Mouse (Mus musculus) kidney, postnatal 4 days (tissue): ENCODE measurements around the gene Taok1.

ENCODE experiments used
- DNase-seq, 2 experiments: peaks; one replicate each; pipeline ENCODE4 v3.0.0; 2021; ENCODE audit warnings: mixed read lengths in 2 of 2

Gene Taok1

DNA sequence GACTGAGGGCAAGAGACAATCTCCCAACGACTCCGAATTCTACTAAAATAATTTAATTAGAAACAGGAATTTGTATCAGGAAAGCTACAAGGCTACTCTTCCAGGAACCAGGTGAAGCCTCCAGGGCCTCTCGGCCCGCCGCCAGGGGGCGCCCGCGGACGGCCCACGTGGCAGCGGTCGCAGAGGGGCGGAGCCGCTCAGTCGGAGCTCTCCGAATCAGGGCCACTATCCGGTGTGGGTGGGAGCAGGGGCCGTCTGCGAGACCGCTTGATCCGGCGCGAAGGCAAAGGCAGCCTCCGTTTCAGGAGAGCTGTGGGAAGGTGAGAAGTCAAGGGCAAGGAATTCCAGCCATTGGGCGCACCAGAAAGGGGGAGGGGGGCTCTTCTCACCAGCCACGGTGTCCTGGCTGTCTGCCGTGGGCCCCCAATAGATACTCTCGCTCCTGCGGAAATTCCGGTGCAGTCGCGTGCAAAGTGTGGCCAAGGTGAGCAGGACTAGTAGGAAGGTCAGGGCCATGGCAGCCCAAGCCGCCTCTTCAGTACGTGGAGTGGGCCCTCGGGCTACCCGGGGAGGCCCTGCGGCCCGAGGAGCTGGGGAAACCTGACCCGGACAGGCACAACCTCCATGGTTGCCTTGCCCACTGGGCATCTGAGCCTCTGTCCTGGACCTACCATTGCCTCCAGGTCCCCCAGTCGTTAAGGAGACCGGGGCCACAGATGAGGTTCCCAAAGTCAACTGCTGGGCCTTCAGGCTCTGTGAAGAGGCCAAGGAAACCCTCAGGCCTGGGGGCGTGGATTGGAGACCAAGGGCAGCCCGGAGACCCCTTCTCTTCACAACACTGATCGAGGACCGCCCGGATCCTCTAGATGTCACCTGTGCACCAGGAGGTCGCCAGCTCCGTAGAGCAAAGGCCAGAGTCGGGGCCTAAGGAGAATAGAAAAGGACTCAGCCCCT is 99.3 kb downstream of the Taok1 start:
- DNase-seq = peak; percentile 91 to 95

DNA sequence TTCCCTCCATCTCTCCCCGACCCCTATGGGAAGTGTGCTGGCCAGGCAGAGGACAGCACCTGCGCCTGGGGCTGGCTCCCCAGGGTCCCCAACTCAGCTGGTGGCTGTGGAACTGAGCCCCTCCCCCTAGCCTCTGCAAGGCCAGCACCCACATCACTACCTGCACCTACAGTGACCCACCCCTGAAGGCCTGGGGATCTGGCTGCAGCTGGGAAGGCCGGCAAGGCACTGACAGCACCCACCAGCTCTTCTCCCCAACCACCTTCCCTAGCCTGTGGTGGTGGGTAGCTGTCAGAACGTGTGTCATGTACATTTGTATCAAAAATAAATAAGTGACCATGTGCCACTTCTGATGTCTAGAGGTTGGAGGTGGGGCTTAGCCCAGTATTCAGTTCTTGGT is 100.2 kb downstream of the Taok1 start:
- DNase-seq = peak in 1 of 2 experiments; percentile 3

DNA sequence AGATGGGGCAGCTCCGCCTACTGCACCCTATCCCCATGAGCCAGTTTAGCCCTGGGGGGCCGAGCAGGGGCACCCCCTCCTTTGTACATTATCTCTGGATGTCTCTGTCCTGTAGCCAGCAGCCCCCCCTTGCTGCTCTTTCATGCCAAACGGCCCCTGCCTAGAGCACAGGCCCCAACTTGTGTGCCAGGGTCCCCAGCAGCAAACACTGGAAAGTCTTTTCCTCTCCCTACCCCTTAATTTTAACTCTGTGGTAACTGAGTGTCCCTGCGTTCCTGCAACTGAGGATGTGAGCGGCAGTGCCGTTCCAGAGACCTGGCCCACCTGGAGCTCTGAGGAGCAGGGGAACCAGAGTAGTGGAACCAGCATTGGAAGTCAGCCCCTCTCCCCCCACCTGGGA is 100.7 kb downstream of the Taok1 start:
- DNase-seq = peak in 1 of 2 experiments; percentile 4

DNA sequence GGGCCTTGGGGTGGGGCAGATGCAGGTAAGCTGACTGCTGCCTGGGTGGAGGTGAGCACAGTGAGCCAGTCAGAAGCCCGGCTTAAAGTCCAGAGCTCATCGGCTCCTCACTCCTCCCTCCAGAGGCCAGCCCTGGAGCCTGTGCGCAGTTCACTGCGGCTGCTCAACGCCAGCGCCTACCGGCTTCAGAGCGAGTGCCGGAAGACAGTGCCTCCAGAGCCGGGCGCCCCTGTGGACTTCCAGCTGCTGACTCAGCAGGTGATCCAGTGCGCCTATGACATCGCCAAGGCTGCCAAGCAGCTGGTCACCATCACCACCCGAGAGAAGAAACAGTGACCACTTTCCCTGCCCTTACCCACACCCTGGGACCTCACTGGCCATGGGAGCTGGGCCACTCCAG is 101.3 kb downstream of the Taok1 start:
- DNase-seq = peak in 1 of 2 experiments; percentile 61

DNA sequence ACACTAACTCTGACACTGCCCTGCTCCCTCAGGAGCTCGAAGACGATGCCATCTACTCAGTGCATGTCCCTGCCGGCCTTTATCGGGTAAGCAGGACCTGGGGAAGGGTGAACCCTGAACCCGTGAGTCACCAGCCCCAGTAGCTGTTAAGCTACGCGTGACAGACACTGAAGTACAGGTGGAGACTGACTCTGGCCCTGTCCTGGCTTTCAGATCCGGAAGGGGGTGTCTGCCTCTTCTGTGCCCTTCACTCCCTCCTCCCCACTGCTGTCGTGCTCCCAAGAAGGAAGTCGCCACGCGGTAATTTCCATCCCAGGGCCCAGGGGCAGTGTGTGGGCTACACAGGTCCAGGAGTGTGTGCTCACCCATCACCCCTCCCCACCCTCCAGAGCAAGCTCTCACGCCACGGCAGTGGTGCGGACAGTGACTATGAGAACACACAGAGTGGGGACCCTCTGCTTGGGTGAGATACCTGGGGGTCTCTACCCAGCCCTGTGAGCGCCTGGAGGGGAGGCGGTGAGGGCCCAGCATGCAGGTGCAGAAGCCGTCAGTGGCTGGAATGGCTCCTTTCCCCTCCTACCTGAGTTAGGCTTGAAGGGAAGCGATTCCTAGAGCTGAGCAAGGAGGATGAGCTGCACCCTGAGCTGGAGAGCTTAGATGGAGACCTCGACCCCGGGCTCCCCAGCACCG is 102.2 kb downstream of the Taok1 start:
- DNase-seq = peak in 1 of 2 experiments; percentile 16

DNA sequence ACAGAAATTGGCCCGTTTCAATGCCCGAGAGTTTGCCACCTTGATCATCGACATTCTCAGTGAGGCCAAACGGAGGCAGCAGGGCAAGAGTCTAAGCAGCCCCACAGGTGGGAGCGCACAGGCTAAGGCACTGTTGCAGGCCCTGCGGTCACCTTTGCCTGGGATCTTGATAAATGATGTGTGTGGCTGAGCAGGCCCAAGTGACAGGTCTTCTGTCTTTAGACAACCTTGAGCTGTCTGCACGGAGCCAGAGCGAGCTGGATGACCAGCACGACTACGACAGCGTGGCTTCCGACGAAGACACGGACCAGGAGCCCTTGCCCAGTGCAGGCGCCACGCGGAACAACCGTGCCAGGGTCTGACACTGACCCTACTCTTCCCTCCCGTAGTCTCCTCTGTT is 103.2 kb downstream of the Taok1 start:
- peak in 1 of 2 experiments; percentile 7 for DNase-seq

DNA sequence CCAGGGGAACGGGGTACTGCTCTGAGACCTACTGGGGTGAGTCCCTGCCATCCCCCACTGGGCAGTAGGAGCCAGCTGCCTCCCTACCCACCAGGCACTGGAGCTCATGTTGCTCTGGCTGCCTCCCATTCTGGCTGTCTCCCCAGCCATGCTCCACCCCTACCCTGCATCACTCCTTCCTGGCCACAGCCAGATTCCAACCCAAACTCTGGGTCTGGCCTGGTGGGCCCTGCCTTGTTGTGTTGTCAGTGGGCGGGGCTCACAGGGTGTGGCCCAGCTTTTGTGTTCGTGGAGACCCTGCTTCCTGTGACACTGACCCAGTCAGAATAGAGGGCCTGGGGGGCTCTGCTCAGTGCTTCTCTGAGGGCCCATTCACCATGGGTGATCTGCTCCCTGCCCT is 104.1 kb downstream of the Taok1 start:
- peak in 1 of 2 experiments; percentile 53 for DNase-seq

DNA sequence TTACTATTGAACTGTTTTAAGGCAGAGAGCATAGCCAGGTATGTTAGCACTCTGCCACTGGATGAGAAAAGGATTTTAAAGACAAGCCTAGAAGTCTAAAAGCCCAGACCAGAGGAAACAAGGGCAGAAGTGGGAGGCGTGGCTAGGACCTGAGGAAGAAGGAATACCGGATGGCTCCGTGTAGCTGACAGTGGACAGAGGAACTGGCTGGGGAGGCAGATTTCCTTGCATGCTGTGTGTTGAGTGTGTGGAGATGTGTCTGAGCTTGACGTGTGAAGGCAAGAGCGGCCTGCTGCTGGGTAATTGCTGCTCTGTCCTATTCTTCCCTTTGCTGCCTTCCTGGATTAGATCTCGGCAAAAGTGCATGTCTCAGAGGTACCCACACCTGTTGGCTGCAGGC is 105.1 kb downstream of the Taok1 start:
- DNase-seq = no peak

DNA sequence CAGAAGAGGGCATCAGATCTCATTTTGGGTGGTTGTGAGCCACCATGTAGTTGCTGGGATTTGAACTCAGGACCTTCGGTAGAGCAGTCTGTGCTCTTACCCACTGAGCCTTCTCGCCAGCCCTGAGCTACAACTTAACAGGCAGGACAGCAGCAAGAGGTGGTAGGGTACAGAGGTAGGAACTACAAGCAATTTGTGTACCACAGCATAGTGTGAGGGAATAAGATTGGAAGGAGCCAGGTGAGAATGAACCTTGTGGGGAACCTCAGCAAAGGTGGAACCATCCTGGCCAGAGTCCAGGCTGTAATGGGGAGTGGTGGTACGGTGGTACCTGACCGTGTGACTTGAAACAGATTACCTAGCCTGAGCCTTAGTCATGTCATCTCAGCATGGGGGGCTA is 105.6 kb downstream of the Taok1 start:
- DNase-seq = peak in 1 of 2 experiments; percentile 1

DNA sequence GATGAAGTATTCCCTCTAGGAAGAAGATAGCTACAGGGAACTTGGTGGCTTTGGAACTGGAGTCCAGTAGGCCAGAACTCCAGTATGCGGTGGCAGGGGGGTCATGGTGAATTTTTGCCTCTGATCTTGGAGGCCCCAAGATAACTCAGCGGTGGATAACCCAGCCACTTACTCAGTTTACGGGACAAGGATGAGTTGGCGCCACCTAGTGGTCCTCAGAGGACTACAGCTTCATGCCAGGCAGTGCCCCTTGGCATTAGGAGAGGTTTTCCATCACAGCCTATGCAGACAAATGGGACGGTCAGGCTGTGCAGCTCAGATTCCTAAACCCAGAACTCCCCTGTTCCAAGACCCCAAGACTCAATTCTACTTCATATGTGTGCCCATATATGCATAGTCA is 106.2 kb downstream of the Taok1 start:
- DNase-seq = peak; percentile 82 to 87

DNA sequence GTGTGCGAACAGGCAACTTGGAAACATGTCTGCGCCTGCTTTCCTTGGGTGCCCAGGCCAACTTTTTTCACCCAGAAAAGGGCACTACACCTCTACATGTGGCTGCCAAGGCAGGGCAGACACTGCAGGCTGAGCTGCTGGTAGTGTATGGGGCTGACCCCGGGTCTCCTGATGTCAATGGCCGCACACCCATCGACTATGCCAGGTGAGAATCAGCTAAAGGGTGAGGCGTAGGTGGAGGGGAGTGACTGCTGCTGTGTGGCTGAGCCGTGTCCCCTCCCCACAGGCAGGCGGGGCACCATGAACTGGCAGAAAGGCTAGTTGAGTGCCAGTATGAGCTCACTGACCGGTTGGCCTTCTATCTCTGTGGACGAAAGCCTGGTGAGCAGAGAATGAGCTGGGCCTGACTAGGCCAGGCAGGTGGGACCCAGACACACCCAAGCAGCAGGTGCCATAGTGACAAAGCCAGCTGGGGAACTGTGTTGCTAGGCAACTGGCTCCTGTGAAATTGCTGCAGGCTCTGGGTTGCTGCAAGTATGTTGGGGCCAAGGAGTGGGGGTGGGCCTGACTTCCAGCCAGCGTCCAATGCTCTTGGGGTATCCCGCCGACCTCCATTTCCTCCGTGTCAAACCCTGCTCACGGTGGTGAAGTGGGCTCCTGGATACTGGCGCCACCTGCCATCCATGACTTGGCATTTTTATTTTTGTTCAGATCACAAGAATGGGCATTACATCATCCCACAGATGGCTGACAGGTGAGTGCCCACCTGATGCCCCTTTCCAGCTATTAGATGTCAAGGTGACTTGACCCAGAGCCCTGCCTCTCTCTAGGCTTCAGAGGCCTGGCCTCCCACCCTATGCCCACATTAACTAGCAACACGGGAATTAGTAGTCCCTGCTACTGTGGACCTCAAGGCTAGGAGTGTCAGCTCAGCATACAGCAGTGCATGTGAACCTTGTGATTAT is 107.0 kb downstream of the Taok1 start:
- peak in 1 of 2 experiments; percentile 18 for DNase-seq

DNA sequence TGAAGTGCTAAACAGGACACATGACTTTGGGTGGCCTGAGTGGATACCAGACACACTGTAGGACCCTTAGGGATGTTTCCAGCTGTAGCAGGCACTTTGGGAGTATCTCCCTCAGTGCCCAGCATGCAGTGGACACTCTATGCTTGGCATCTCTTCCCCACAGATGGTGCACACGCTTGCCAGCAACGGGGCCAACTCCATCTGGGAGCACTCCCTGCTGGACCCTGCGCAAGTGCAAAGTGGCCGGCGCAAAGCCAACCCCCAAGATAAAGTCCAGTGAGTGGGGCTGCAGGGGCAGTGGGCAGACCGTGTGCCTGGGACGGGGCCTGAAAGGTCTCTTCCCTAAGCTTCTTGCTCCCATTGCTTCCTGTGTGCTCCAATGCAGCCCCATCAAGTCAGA is 108.3 kb downstream of the Taok1 start:
- no peak for DNase-seq

DNA sequence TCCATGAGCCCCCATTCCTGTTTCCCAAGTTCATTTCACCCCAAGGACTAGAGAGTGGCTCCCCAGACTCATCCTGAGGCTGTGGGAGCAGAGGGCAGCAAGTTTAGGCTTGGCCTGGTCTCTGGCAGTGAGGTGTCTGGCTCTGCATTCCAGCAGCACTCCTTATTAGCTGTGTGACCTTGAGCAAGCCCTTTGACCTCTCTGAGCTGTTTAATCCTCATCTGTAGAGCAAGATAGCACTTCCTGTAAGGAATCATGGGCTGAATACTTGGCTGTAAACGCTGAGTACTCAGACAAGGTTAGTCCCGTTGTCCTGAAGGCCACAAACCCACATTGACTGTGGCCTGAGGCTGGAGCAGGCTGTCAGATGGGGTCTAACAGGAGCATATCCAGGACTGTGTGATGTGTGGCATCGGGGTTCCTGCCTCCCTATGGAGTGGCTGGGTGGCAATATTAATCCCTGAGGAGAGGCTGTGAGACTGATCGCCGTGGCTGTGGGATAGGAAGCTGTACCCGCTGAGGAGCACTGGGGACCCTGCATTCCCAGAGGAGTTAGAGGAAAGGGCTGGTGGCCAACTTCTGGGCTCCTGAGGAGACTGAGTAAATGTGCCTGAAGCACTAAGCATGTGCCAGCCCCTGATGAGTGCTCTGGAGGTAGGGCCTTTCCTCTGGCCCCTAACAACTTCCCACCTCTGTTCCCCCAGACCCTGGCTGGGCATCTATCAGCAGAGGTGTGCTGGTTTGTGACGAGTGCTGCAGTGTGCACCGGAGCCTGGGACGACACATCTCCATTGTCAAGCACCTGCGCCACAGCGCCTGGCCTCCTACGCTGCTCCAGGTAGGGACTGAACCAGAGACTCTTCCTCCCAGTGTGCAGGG is 109.1 kb downstream of the Taok1 start:
- DNase-seq = peak in 1 of 2 experiments; percentile 24

DNA sequence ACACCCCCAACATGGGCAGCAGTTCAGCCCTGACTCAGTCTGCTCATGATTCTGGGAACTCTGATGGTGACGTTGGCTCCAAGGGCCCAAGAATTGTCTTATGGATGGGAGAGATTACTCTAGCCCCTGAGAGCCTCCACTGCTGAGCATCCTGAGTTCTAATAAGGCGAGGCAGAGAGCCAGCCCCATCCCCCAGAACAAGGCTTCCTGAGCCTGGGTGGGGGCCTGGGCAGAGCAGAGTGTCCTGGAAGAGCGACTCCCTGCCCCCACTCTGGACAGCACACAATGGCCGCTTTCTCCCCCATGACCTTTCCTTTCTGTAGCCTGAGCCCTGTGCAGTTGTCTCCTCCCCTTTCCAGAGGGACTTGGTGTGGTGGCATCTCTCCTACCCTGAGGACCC is 109.8 kb downstream of the Taok1 start:
- peak in 1 of 2 experiments; percentile 60 for DNase-seq

DNA sequence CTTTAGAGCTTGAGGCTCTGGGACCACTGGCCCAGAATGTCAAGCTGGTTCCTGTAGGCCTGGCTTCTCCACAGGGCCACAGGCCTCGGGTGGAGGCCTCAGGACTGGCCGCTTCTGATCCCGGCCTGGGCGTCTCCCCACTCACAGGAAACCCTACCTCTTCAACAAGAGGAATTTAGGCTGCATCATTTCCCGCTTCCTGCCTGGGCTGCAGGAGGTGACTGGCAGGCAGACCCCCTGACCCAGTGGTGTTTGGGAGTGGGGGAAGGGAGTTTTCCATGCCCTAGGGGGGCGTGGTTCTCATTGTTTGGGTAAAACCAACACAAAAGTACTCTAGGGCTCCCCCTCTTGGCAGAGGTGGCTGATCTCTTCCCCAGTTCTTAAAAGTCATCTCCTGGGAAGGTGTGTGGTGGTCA is 110.3 kb downstream of the Taok1 start:
- peak; percentile 78 to 86 for DNase-seq

DNA sequence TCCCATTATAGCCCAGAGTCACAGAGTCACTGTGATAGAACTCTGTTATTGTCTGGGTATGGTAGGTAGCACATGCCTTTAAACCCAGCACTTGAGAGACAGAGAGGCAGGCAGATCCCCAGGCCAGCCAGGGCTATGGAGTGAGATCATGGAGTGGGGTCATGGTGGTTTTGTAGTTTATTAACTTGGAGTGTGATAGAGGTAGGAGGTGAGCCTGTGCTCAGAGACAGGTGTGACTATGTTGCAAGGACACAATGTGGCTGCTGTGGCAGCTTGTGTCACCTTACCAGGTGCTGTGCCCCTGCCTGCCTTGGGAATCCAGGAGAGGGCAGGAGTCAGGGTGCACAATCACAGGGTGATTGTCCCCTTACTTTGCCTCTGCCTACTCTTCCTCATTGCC is 112.1 kb downstream of the Taok1 start:
- DNase-seq = peak in 1 of 2 experiments; percentile 5

DNA sequence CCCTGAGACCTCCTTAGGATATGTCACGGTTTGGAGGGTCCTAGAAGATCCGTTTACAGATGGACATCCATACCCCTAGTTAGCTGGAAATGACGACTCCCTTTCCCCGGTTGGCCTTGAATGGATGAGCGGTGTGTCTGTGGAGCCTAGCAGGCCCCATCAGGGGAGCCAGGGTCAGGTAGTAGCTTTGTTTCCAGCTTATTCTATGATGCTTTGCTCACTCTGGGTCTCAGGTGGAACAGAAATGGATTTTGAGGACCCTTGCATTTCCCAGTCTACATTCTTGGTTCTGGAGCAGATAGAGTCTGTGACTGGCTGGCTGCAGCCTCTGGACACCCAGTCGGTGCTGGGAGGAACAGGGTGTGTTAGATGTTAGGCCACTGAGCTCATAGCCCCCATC is 112.8 kb downstream of the Taok1 start:
- DNase-seq = no peak

DNA sequence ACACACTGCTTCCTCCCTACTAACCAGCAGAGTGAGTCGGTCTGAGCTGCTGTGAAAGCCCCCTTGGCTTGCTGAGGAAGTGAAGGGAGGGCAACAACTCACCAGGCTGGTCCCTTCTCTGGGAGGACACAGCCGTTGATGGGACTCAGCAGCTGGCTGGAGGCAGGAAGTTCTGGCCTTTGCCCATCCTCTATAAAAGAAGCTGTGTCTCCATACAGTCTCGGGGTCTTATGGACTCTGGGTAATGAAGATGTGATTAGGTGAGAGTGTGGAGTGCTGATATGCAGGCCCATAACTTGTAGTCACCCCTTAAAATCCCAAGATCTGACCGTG is 113.3 kb downstream of the Taok1 start:
- no peak for DNase-seq

DNA sequence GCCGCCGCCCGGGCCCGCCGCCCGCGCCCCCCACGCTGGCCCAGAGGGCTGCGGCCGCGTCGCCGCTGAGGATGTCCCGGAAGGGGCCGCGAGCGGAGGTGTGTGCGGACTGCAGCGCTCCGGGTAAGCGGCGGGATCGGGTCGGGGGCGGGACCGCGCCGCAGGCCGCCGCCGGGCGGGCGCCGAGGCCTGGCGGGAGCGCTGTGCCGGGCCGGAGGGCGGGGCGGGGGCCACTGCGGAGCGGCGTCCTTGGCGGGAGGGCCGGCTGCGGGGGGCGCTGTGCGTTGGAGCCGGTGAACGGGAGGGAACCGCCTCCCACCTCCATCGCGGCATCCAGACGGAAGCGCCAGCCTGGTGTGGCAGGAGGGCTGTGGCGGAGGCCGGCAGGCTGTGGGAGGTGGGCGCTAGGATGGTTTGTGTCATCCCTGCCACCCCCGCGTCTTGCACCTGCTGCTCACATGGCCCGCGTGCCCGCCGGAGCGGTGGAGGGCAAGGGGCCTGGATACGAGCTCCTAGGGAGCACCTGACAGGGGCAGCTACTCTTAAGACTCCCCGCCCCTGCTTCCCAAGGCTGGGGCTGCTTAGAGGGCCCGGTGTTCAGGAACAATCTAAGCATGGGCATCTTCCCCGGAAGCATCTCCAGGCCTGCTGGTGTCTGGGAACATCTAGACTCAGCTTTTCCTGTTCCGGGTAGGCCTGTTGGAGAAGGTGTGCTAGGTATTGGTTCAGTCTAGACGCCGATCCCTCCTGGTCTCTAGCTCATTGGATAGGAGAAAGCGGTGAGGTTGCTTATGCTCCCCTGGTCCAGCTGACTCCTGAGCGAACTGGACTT is 113.9 kb downstream of the Taok1 start, which contains the start of gene Git1:
Gene Git1 (plus strand): TSS at position 51 of the 832 bp plus-strand sequence.
- DNase-seq = peak; percentile 67 to 76

DNA sequence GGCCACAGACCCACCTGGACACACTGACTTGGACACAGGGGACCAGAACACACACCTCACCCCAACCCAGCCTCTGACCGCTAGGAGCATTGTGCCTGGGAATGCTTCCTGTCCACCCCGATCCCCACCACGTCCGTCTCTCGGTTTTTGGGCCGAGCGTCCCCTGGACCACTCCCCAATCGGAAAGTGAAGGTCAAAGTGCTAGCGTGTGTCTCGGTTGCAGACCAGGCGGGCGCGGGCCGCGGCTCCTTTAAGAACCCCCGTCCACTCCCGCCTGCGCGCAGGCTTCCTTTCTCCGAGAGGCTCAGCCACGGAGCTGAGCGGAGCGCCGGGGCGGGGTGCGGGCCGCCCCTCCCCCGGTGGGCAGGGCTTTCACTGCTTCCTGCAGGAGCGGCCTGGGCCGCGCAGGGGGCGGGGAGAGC is 114.7 kb downstream of the Taok1 start:
- DNase-seq = peak; percentile 94 to 97
